Mouse (Mus musculus): ENCODE results near the gene Rbfox3. TPM values are rescaled to one million over a fixed set of nuclear protein-coding genes. Genes with fewer than 3 reads are reported as not detected.

Gene Rbfox3
- polyA plus RNA-seq, 1 experiment: 0.19 TPM

DNA sequence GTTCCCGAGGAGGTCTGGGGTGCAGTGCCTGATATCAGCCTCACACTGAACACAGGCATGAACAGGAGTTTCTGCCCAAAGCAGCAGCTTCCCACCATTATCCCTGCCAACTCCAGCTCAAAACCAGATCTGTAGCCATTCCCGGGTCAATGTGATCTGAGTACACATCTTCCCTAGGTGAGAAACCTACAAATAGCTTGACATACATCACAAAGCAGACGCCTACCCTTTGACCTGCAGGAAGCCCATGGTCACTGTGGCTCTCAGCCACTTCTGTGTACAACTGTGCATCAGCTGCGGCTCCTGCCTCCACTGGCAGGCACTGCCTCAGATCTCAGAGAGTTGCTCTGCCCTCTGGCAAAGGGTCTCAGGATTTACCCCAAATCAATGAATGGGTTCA is 28.3 kb upstream of the Rbfox3 start:
- H3K4me3 ChIP-seq (ENCODE audit: low read depth, low read length): no peak overlapping the region
- H3K27me3 ChIP-seq (ENCODE audit: control insufficient read depth, insufficient read depth, low read length): peaks cover 2% of the 10 kb centered on the region; the same call in 1 of the 2 replicates
- TF ChIP-seq CTCF (IDR thresholded peaks at IDR 0.05; ENCODE audit: extremely low read depth, insufficient read length, insufficient replicate concordance, low read depth, low read length): no peak
- 75% methylated on average over 4 of the region's 4 CpGs for WGBS
- H3K4me1 ChIP-seq (ENCODE audit: control insufficient read depth, insufficient read depth, insufficient read length, low read length): no peaks in the 10 kb centered on the region
- no peak overlapping the region for H3K27ac ChIP-seq (ENCODE audit: insufficient read depth, low read depth, low read length)
- H3K36me3 ChIP-seq (ENCODE audit: control insufficient read depth, insufficient read depth, low read length): no peaks in the 10 kb centered on the region

DNA sequence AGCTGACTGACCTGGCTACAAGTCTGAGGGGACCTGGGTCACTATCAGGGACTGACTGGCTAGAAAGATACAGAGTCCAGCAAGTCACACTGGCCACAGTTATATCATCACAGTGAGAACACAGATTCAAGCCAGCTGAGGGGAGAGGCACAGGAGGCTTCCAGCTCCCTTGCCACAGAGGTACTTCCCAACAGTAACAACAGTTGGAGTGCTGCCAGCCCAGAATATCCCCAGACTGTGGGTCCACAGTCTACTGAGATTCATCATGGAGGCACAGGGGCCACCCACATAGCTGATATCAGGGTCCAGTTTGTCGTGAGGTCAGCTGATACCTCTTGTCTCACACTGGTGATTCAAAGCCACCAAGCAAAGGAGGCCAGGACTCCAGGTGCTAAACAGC is 23.5 kb upstream of the Rbfox3 start:
- H3K4me1 ChIP-seq (ENCODE audit: control insufficient read depth, insufficient read depth, insufficient read length, low read length): no peaks in the 10 kb centered on the region
- peaks cover 2% of the 10 kb centered on the region; the same call in 1 of the 2 replicates for H3K27me3 ChIP-seq (ENCODE audit: control insufficient read depth, insufficient read depth, low read length)
- no peak overlapping the region for H3K4me3 ChIP-seq (ENCODE audit: low read depth, low read length)
- TF ChIP-seq CTCF (IDR thresholded peaks at IDR 0.05; ENCODE audit: extremely low read depth, insufficient read length, insufficient replicate concordance, low read depth, low read length) (no peak), POLR2A (IDR thresholded peaks at IDR 0.05; ENCODE audit: low read depth, low read length) (no peak)
- WGBS: 4% methylated on average over 1 of the region's 1 CpGs
- no peak overlapping the region for H3K27ac ChIP-seq (ENCODE audit: insufficient read depth, low read depth, low read length)
- H3K36me3 ChIP-seq (ENCODE audit: control insufficient read depth, insufficient read depth, low read length): no peaks in the 10 kb centered on the region

DNA sequence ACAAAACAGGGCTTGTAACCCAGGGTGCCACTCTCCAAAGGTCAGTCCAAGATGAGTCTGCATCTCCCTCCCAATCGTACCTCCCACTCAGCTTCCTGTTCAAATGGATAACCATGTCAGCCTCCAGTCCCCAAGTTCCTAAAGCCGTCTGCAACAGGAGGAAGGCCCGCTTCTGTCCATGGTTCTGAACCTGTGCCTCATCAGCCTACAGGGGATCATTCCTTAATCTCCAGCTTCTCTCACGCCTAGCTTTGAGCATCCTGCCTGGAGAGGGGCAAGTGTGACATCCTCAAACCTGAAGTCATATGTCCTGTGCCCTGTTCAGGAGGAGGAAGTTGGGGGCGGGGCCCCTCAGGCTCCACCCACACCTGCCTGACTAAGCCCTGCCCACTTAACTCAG is 15.7 kb upstream of the Rbfox3 start:
- H3K4me3 ChIP-seq (ENCODE audit: low read depth, low read length): no peak overlapping the region
- no peaks in the 10 kb centered on the region for H3K27me3 ChIP-seq (ENCODE audit: control insufficient read depth, insufficient read depth, low read length)
- H3K36me3 ChIP-seq (ENCODE audit: control insufficient read depth, insufficient read depth, low read length): no peaks in the 10 kb centered on the region
- H3K27ac ChIP-seq (ENCODE audit: insufficient read depth, low read depth, low read length): no peak overlapping the region
- no peaks in the 10 kb centered on the region for H3K4me1 ChIP-seq (ENCODE audit: control insufficient read depth, insufficient read depth, insufficient read length, low read length)
- no peak for TF ChIP-seq POLR2A (IDR thresholded peaks at IDR 0.05; ENCODE audit: low read depth, low read length)
- WGBS: 10% methylated on average over 5 of the region's 5 CpGs

DNA sequence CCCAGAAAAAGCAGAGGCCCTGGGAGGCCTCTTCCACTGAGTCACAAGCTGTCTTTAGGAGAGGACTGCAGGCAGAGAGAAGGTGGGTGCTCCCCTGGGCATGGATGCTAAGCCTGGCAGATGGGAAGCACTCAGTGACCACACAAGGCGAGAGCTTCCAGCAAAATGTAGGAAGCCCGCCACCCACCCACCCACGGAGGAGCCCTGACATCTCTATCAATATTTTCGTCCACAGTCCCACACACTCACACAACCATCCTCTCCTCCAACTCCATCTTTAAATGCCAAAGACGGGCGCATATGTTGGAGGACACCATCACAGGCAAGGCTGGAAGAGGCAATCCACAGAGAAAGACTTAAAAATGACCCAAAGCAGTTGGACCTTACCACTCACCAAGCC is 10.5 kb upstream of the Rbfox3 start:
- Histone ChIP-seq H3K36me3 (ENCODE audit: control insufficient read depth, insufficient read depth, low read length) (no peaks in the 10 kb centered on the region), H3K27ac (ENCODE audit: insufficient read depth, low read depth, low read length) (no peak overlapping the region), H3K4me1 (ENCODE audit: control insufficient read depth, insufficient read depth, insufficient read length, low read length) (no peaks in the 10 kb centered on the region), H3K27me3 (ENCODE audit: control insufficient read depth, insufficient read depth, low read length) (no peaks in the 10 kb centered on the region), H3K4me3 (ENCODE audit: low read depth, low read length) (no peak overlapping the region)
- WGBS: 81% methylated on average over 6 of the region's 6 CpGs
- TF ChIP-seq POLR2A (IDR thresholded peaks at IDR 0.05; ENCODE audit: low read depth, low read length) (no peak), CTCF (IDR thresholded peaks at IDR 0.05; ENCODE audit: extremely low read depth, insufficient read length, insufficient replicate concordance, low read depth, low read length) (no peak)

DNA sequence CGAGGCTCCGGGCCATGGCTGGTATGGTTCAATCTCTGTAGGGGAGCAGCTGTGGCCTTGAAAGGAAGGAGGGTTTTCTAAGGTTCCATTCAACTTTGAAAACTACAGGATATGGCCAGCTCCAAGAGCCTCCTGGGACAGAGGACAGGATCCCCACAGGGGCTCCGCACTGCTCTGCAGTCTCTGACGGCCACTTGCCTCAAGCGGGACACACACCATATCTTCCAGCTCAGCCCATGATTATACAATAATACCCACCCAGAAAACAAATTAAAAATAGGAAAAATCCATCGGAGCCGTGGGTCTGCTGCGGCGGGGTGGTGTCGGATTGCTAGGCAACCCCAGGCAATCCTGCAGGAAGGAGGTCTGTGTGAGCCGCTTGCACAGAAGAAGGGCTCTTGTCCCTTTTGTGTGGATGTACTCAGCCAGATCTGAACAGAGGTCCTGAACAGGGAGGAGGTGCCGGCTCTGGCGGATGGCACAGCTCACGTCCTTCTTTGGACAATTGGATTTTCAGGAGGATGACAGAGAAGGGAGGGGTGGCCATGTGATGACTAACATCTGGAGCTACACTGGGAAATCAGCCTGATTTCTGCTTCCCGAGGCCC is 5.1 kb upstream of the Rbfox3 start:
- H3K36me3 ChIP-seq (ENCODE audit: control insufficient read depth, insufficient read depth, low read length): no peaks in the 10 kb centered on the region
- H3K4me1 ChIP-seq (ENCODE audit: control insufficient read depth, insufficient read depth, insufficient read length, low read length): no peaks in the 10 kb centered on the region
- H3K27me3 ChIP-seq (ENCODE audit: control insufficient read depth, insufficient read depth, low read length): no peaks in the 10 kb centered on the region
- TF ChIP-seq POLR2A (IDR thresholded peaks at IDR 0.05; ENCODE audit: low read depth, low read length) (no peak), CTCF (IDR thresholded peaks at IDR 0.05; ENCODE audit: extremely low read depth, insufficient read length, insufficient replicate concordance, low read depth, low read length) (no peak)
- no peak overlapping the region for H3K4me3 ChIP-seq (ENCODE audit: low read depth, low read length)
- 32% methylated on average over 15 of the region's 15 CpGs for WGBS
- no peak overlapping the region for H3K27ac ChIP-seq (ENCODE audit: insufficient read depth, low read depth, low read length)

DNA sequence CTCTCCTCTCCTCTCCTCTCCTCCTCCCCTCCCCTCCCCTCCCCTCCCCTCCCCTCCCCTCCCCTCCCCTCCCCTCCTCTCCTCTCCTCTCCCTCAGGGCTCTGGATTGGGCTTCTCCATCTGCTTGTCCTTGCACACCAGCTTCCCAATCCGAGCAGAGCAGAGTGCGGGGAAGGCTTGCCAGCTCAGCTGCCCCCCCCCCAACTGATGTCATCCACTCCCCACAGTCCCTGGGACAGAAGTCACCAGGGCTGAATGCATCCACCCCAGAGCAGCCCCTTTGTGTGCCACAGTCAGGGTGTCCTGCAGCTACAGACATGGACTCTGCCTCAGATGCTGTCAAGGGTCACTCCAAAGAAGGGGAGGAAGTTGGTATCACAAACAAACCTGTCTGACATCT is 4.5 kb upstream of the Rbfox3 start:
- H3K27ac ChIP-seq (ENCODE audit: insufficient read depth, low read depth, low read length): no peak overlapping the region
- H3K36me3 ChIP-seq (ENCODE audit: control insufficient read depth, insufficient read depth, low read length): no peaks in the 10 kb centered on the region
- TF ChIP-seq POLR2A (IDR thresholded peaks at IDR 0.05; ENCODE audit: low read depth, low read length): no peak
- TF ChIP-seq CTCF (IDR thresholded peaks at IDR 0.05; ENCODE audit: extremely low read depth, insufficient read length, insufficient replicate concordance, low read depth, low read length): no peak
- H3K4me3 ChIP-seq (ENCODE audit: low read depth, low read length): no peak overlapping the region
- H3K4me1 ChIP-seq (ENCODE audit: control insufficient read depth, insufficient read depth, insufficient read length, low read length): no peaks in the 10 kb centered on the region
- no peaks in the 10 kb centered on the region for H3K27me3 ChIP-seq (ENCODE audit: control insufficient read depth, insufficient read depth, low read length)
- 100% methylated on average over 1 of the region's 2 CpGs for WGBS

DNA sequence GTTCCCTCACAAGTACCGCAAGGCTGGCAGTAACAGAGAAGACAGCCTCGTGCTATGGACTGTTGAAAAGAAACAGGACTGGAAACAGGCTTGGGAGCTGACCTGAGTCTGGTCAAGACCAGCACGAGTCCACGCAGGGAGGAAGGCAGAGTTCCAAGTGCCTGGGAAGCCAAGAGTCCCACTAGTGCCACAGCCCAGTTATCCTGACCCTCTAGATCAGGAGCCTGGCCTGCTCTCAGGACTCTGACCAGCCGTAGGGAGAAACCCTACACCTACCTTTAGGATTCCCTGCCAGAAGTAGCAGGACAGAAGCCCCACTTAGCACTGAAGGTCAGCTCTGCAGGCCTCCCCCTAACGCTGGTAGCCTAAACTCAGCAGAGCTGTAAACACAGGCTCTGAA is 1.3 kb upstream of the Rbfox3 start:
- TF ChIP-seq CTCF (IDR thresholded peaks at IDR 0.05; ENCODE audit: extremely low read depth, insufficient read length, insufficient replicate concordance, low read depth, low read length) (no peak), POLR2A (IDR thresholded peaks at IDR 0.05; ENCODE audit: low read depth, low read length) (no peak)
- no peaks in the 10 kb centered on the region for H3K36me3 ChIP-seq (ENCODE audit: control insufficient read depth, insufficient read depth, low read length)
- peaks cover 28% of the 10 kb centered on the region for H3K27me3 ChIP-seq (ENCODE audit: control insufficient read depth, insufficient read depth, low read length)
- 48% methylated on average over 6 of the region's 6 CpGs for WGBS
- H3K4me1 ChIP-seq (ENCODE audit: control insufficient read depth, insufficient read depth, insufficient read length, low read length): no peaks in the 10 kb centered on the region
- no peak overlapping the region for H3K27ac ChIP-seq (ENCODE audit: insufficient read depth, low read depth, low read length)
- no peak overlapping the region for H3K4me3 ChIP-seq (ENCODE audit: low read depth, low read length)

DNA sequence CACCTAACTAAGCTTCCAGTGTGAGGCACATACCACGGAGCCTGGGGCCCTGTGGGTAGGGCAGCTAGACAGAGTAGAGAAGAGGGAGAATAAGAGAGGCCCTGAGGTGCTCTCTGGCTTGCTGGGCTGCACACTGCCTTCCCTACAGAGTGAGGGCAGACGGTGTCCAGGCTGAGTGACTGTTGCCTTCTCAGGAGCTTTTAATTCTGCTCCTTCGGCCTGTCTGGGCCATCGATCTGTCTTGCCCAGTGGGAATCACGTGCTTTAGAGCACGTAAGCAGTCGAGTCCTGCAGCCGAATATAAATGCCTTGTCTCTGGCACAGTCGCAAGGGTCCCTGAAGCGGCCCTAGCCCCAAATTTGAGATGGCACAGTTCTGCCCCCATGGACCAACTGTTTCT is 641 bp downstream of the Rbfox3 start:
- Histone ChIP-seq H3K27ac (ENCODE audit: insufficient read depth, low read depth, low read length) (no peak overlapping the region), H3K36me3 (ENCODE audit: control insufficient read depth, insufficient read depth, low read length) (no peaks in the 10 kb centered on the region), H3K27me3 (ENCODE audit: control insufficient read depth, insufficient read depth, low read length) (peaks cover 41% of the 10 kb centered on the region), H3K4me1 (ENCODE audit: control insufficient read depth, insufficient read depth, insufficient read length, low read length) (no peaks in the 10 kb centered on the region), H3K4me3 (ENCODE audit: low read depth, low read length) (no peak overlapping the region)
- WGBS: 85% methylated on average over 10 of the region's 10 CpGs
- no peak for TF ChIP-seq POLR2A (IDR thresholded peaks at IDR 0.05; ENCODE audit: low read depth, low read length)
- no peak for TF ChIP-seq CTCF (IDR thresholded peaks at IDR 0.05; ENCODE audit: extremely low read depth, insufficient read length, insufficient replicate concordance, low read depth, low read length)

Measured in small intestine, adult 2 months (tissue).